Mouse (Mus musculus): Measurements from ENCODE around the gene Efcab14.

DNA sequence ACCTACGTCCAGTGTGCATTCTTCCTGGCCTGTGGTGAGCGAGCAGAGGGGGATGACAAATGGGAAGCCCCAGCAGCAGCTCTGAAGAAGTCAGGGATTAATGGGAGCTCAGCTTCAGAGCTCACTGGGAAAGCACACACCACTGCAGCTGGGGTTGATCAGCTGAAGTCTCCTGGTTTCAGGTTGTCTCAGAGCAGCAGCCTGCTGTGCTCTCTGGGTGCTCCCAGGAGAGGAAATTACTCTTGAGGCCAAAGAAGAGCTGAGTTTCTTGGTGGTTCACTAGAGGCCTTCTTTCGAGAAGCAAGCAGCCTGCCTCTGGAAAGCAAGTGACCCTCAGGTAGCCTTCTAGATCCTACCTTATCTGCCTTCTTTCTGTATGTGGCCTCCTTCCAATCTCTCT lies 83.4 kb downstream of the Efcab14 start:
- TF ChIP-seq POLR2A (IDR thresholded peaks at IDR 0.05; ENCODE audit: insufficient read depth, low read length) (no peak), EP300 (IDR thresholded peaks at IDR 0.05; ENCODE audit: insufficient read depth, low read depth, low read length) (no peak), CTCF (IDR thresholded peaks at IDR 0.05; ENCODE audit: low read depth, low read length) (no peak)
